Mouse (Mus musculus) heart, embryonic 12.5 days (tissue): ENCODE measurements around the gene Ubox5. TPM values are rescaled to one million over a fixed set of nuclear protein-coding genes. Genes with fewer than 3 reads are reported as not detected.

Experiments
- ATAC-seq: fragments of 200-750 bp; cut with Nextera tagmentation; 2 replicates; pipeline ENCODE4 v1.8.0; 2017; ENCODE audit warnings: moderate TSS enrichment, moderate library complexity; ENCODE audit not compliant: insufficient number of reproducible peaks, low FRiP score
- H3K27ac ChIP-seq: fragments of 300-500 bp; sonication (generic); 2 replicates; pipeline ENCODE4 v1.5.1; 2016; ENCODE audit warnings: mild to moderate bottlenecking, moderate library complexity; ENCODE audit not compliant: poor library complexity, severe bottlenecking
- H3K27me3 ChIP-seq: fragments of 300-500 bp; sonication (generic); replicated peaks from 2 replicates; pipeline ENCODE4 v1.6.1; 2016; ENCODE audit warnings: mild to moderate bottlenecking, moderate library complexity
- H3K36me3 ChIP-seq: fragments of 300-500 bp; sonication (generic); 2 replicates; pipeline ENCODE4 v1.6.1; 2016; ENCODE audit warnings: mild to moderate bottlenecking, moderate library complexity
- H3K4me1 ChIP-seq: fragments of 300-500 bp; sonication (generic); replicated peaks from 2 replicates; pipeline ENCODE4 v1.6.1; 2016; ENCODE audit warnings: mild to moderate bottlenecking
- H3K4me2 ChIP-seq: fragments of 300-500 bp; sonication (generic); 2 replicates; pipeline ENCODE4 v1.6.1; 2016; ENCODE audit warnings: mild to moderate bottlenecking, moderate library complexity
- H3K4me3 ChIP-seq: fragments of 300-500 bp; sonication (generic); 2 replicates; pipeline ENCODE4 v1.5.1; 2016; ENCODE audit warnings: mild to moderate bottlenecking
- H3K9ac ChIP-seq: fragments of 300-500 bp; sonication (generic); 2 replicates; pipeline ENCODE4 v1.6.1; 2016; ENCODE audit warnings: mild to moderate bottlenecking, moderate library complexity
- H3K9me3 ChIP-seq: fragments of 300-500 bp; sonication (generic); replicated peaks from 2 replicates; pipeline ENCODE4 v1.6.1; 2016; ENCODE audit warnings: mild to moderate bottlenecking, moderate library complexity
- WGBS: fragments of 180-500 bp; shearing (Covaris S2); methylation state at CpG from one replicate; pipeline ENCODE4 v1.1.7; 2016; 5-methylcytosine and 5-hydroxymethylcytosine counted together
- polyA plus RNA-seq: library from polyadenylated mRNA; unstranded; fragments of >200 nt; fragmentation: Nextera tagmentation; extraction: Ambion mirVana; gene quantifications from 2 replicates; pipeline ENCODE4 v1.2.1, GENCODE M21; 2016

Gene Ubox5
- polyA plus RNA-seq, 1 experiment from 2014 or later, result 8.8 TPM

GRCm38 (mm10) chr2:130591016-130591415 is 38.8 kb downstream of the Ubox5 start:
- Histone ChIP-seq H3K36me3 (peaks cover 34% of the 10 kb centered on the region), H3K27ac (no peak overlapping the region), H3K27me3 (no peaks in the 10 kb centered on the region), H3K4me3 (no peak overlapping the region), H3K4me2 (no peak overlapping the region), H3K9me3 (no peaks in the 10 kb centered on the region), H3K4me1 (peaks cover 4% of the 10 kb centered on the region; the same call in 1 of the 2 replicates), H3K9ac (no peak overlapping the region)
- WGBS, result 94% methylated on average over 2 of the region's 2 CpGs
- no peak for ATAC-seq

- H3K4me2 ChIP-seq, result no peak overlapping the region
- H3K9ac ChIP-seq, result no peak overlapping the region
- H3K27me3 ChIP-seq, result no peaks in the 10 kb centered on the region
- H3K4me3 ChIP-seq, result no peak overlapping the region
- WGBS, result 93% methylated on average over 2 of the region's 2 CpGs
- H3K27ac ChIP-seq, result no peak overlapping the region
- H3K9me3 ChIP-seq, result no peaks in the 10 kb centered on the region
- no peaks in the 10 kb centered on the region for H3K4me1 ChIP-seq
- ATAC-seq, result no peak
- H3K36me3 ChIP-seq, result peaks cover 24% of the 10 kb centered on the region
Measured at GRCm38 (mm10) chr2:130589761-130590160, 40.1 kb downstream of the Ubox5 start.

- Histone ChIP-seq H3K9ac (no peak overlapping the region), H3K4me1 (no peaks in the 10 kb centered on the region), H3K4me2 (no peak overlapping the region), H3K27me3 (no peaks in the 10 kb centered on the region), H3K4me3 (no peak overlapping the region), H3K27ac (no peak overlapping the region), H3K36me3 (peaks cover 22% of the 10 kb centered on the region; the same call in 1 of the 2 replicates), H3K9me3 (no peaks in the 10 kb centered on the region)
- 68% methylated on average over 4 of the region's 4 CpGs for WGBS
- ATAC-seq, result no peak
Measured at GRCm38 (mm10) chr2:130589157-130589556, 40.7 kb downstream of the Ubox5 start.

- ATAC-seq, result no peak
Measured at GRCm38 (mm10) chr2:130588373-130588772, 41.5 kb downstream of the Ubox5 start.

GRCm38 (mm10) chr2:130586016-130586415 is 43.8 kb downstream of the Ubox5 start:
- WGBS, result 75% methylated on average over 6 of the region's 6 CpGs
- H3K27me3 ChIP-seq, result peaks cover 20% of the 10 kb centered on the region
- no peak for ATAC-seq
- H3K36me3 ChIP-seq, result peaks cover 10% of the 10 kb centered on the region; the same call in 1 of the 2 replicates
- H3K27ac ChIP-seq, result no peak overlapping the region
- H3K4me1 ChIP-seq, result peaks cover 19% of the 10 kb centered on the region
- no peak overlapping the region for H3K4me2 ChIP-seq
- no peak overlapping the region for H3K4me3 ChIP-seq
- no peaks in the 10 kb centered on the region for H3K9me3 ChIP-seq
- H3K9ac ChIP-seq, result no peak overlapping the region

More at GRCm38 (mm10) chr2:130588373-130588772, 41.5 kb downstream of the Ubox5 start:
- H3K27ac ChIP-seq, result no peak overlapping the region
- H3K27me3 ChIP-seq, result no peaks in the 10 kb centered on the region
- H3K4me3 ChIP-seq, result no peak overlapping the region
- no peak overlapping the region for H3K9ac ChIP-seq
- H3K4me1 ChIP-seq, result peaks cover 6% of the 10 kb centered on the region
- no peaks in the 10 kb centered on the region for H3K9me3 ChIP-seq
- WGBS, result 39% methylated on average over 2 of the region's 2 CpGs
- no peak overlapping the region for H3K4me2 ChIP-seq
- peaks cover 22% of the 10 kb centered on the region; the same call in 1 of the 2 replicates for H3K36me3 ChIP-seq

GRCm38 (mm10) chr2:130583902-130584560 is 45.8 kb downstream of the Ubox5 start:
- Histone ChIP-seq H3K4me2 (no peak overlapping the region), H3K27ac (no peak overlapping the region), H3K36me3 (no peaks in the 10 kb centered on the region), H3K9me3 (no peaks in the 10 kb centered on the region), H3K9ac (no peak overlapping the region), H3K4me3 (no peak overlapping the region), H3K4me1 (peaks cover 34% of the 10 kb centered on the region), H3K27me3 (peaks cover 40% of the 10 kb centered on the region)
- 63% methylated on average over 10 of the region's 10 CpGs for WGBS
- ATAC-seq, result no peak

- Histone ChIP-seq H3K36me3 (no peaks in the 10 kb centered on the region), H3K27ac (no peak within 1 kb of the TSS), H3K9me3 (peaks cover 5% of the 10 kb centered on the region), H3K4me1 (peaks cover 37% of the 10 kb centered on the region), H3K9ac (no peak within 1 kb of the TSS), H3K4me2 (peak within 1 kb of the TSS; percentile 71; the same call in 1 of the 2 replicates), H3K4me3 (no peak within 1 kb of the TSS), H3K27me3 (peaks cover 55% of the 10 kb centered on the region)
- peak; percentile 38; the same call in 1 of the 2 replicates for ATAC-seq
- WGBS, result 18% methylated on average over 10 of the region's 10 CpGs
Measured at GRCm38 (mm10) chr2:130582552-130582951, 47.3 kb downstream of the Ubox5 start, which contains the start of gene Avp. Gene Avp, minus strand, starts transcription at chr2:130582554.

- Histone ChIP-seq H3K4me2 (peak overlapping the region; percentile 71), H3K36me3 (no peaks in the 10 kb centered on the region), H3K4me1 (peaks cover 48% of the 10 kb centered on the region), H3K9ac (no peak overlapping the region), H3K4me3 (peak overlapping the region; percentile 39), H3K9me3 (peaks cover 5% of the 10 kb centered on the region), H3K27ac (no peak overlapping the region), H3K27me3 (peaks cover 66% of the 10 kb centered on the region)
- ATAC-seq, result no peak
- WGBS, result 4% methylated on average over 16 of the region's 16 CpGs
Measured at GRCm38 (mm10) chr2:130581201-130581600, 48.6 kb downstream of the Ubox5 start.

- Histone ChIP-seq H3K4me1 (peaks cover 51% of the 10 kb centered on the region), H3K27me3 (peaks cover 80% of the 10 kb centered on the region), H3K4me2 (peak overlapping the region; percentile 71; the same call in 1 of the 2 replicates), H3K36me3 (no peaks in the 10 kb centered on the region), H3K9ac (no peak overlapping the region), H3K4me3 (no peak overlapping the region), H3K9me3 (peaks cover 5% of the 10 kb centered on the region), H3K27ac (no peak overlapping the region)
- WGBS, result 9% methylated on average over 8 of the region's 8 CpGs
- no peak for ATAC-seq
Measured at GRCm38 (mm10) chr2:130579791-130580190, 50.0 kb downstream of the Ubox5 start.

GRCm38 (mm10) chr2:130578148-130578547 is 51.7 kb downstream of the Ubox5 start:
- Histone ChIP-seq H3K27ac (no peak overlapping the region), H3K27me3 (peaks cover 95% of the 10 kb centered on the region), H3K36me3 (no peaks in the 10 kb centered on the region), H3K4me2 (no peak overlapping the region), H3K4me3 (no peak overlapping the region; the same call in 1 of the 2 replicates), H3K9me3 (peaks cover 5% of the 10 kb centered on the region), H3K9ac (no peak overlapping the region), H3K4me1 (peaks cover 44% of the 10 kb centered on the region)
- 11% methylated on average over 11 of the region's 11 CpGs for WGBS
- no peak for ATAC-seq

- H3K4me1 ChIP-seq, result peaks cover 41% of the 10 kb centered on the region
- no peaks in the 10 kb centered on the region for H3K36me3 ChIP-seq
- peak overlapping the region; percentile 16; the same call in 1 of the 2 replicates for H3K4me3 ChIP-seq
- peaks cover 5% of the 10 kb centered on the region for H3K9me3 ChIP-seq
- no peak overlapping the region for H3K27ac ChIP-seq
- ATAC-seq, result no peak
- no peak overlapping the region for H3K9ac ChIP-seq
- H3K4me2 ChIP-seq, result peak overlapping the region; percentile 70
- WGBS, result 6% methylated on average over 12 of the region's 12 CpGs
- H3K27me3 ChIP-seq, result peaks cover 91% of the 10 kb centered on the region
Measured at GRCm38 (mm10) chr2:130577632-130578031, 52.2 kb downstream of the Ubox5 start.
